Mouse (Mus musculus) bone marrow macrophage, adult 2 months (primary cell): ENCODE data around the gene Fam47e.

Experiments
- CTCF ChIP-seq: IDR thresholded peaks from 2 replicates; pipeline ENCODE4 v1.5.1; 2012; ENCODE audit warnings: low read depth, mild to moderate bottlenecking, low read length, moderate library complexity
- POLR2A ChIP-seq: IDR thresholded peaks from 2 replicates; pipeline ENCODE4 v1.6.1; 2012; ENCODE audit warnings: mild to moderate bottlenecking, low read depth, low read length, borderline replicate concordance

- no peak for TF ChIP-seq CTCF
- no peak for TF ChIP-seq POLR2A
Measured at GRCm38 (mm10) chr5:92634916-92635315, 80.0 kb downstream of the Fam47e start.
